Mouse (Mus musculus): Measurements from ENCODE around the gene Mrpl46.

The Mrpl46 gene

GRCm38 (mm10) chr7:78770936-78771335 lies 12.4 kb downstream of the Mrpl46 start:
- in situ Hi-C loops (cut with MboI; ENCODE audit: unreplicated experiment in 2 of 2): loop anchor here in 1 of 2 experiments (25.0 kb wide), 1 partner anchor 434 kb away; no protein-coding TSS in a partner anchor

- in situ Hi-C loops (cut with MboI; ENCODE audit: unreplicated experiment in 2 of 2): loop anchor here (5.0 to 25.0 kb wide), 5 partner anchors 97 to 432 kb away; no protein-coding TSS in a partner anchor
Measured at GRCm38 (mm10) chr7:78769075-78769652, 14.2 kb downstream of the Mrpl46 start.

GRCm38 (mm10) chr7:78767929-78768531 lies 15.3 kb downstream of the Mrpl46 start:
- in situ Hi-C loops (cut with MboI; ENCODE audit: unreplicated experiment in 2 of 2): loop anchor here (5.0 to 25.0 kb wide), 5 partner anchors 96 to 431 kb away; no protein-coding TSS in a partner anchor

GRCm38 (mm10) chr7:78766019-78766683 lies 17.2 kb downstream of the Mrpl46 start:
- in situ Hi-C loops (cut with MboI; ENCODE audit: unreplicated experiment in 2 of 2): loop anchor here (5.0 to 25.0 kb wide), 5 partner anchors 94 to 429 kb away; no protein-coding TSS in a partner anchor

GRCm38 (mm10) chr7:78765215-78765631 lies 18.1 kb downstream of the Mrpl46 start:
- in situ Hi-C loops (cut with MboI; ENCODE audit: unreplicated experiment in 2 of 2): loop anchor here (5.0 to 25.0 kb wide), 5 partner anchors 93 to 428 kb away; no protein-coding TSS in a partner anchor

- in situ Hi-C loops (cut with MboI; ENCODE audit: unreplicated experiment in 2 of 2): loop anchor here (10.0 to 25.0 kb wide), 2 partner anchors 169 to 426 kb away; no protein-coding TSS in a partner anchor
Measured at GRCm38 (mm10) chr7:78763801-78764200, 19.5 kb downstream of the Mrpl46 start.

- in situ Hi-C loops (cut with MboI; ENCODE audit: unreplicated experiment in 2 of 2): loop anchor here in 1 of 2 experiments (25.0 kb wide), 1 partner anchor 417 kb away; no protein-coding TSS in a partner anchor
Measured at GRCm38 (mm10) chr7:78754458-78755000, 28.8 kb downstream of the Mrpl46 start.

- in situ Hi-C loops (cut with MboI; ENCODE audit: unreplicated experiment in 2 of 2): loop anchor here in 1 of 2 experiments (25.0 kb wide), 1 partner anchor 417 kb away; no protein-coding TSS in a partner anchor
Measured at GRCm38 (mm10) chr7:78753752-78754457, 29.4 kb downstream of the Mrpl46 start.

GRCm38 (mm10) chr7:78752961-78753360 lies 30.4 kb downstream of the Mrpl46 start:
- in situ Hi-C loops (cut with MboI; ENCODE audit: unreplicated experiment in 2 of 2): loop anchor here in 1 of 2 experiments (25.0 kb wide), 1 partner anchor 416 kb away; no protein-coding TSS in a partner anchor

- in situ Hi-C loops (cut with MboI; ENCODE audit: unreplicated experiment in 2 of 2): no loop called here
Measured at GRCm38 (mm10) chr7:78743731-78744385, 39.5 kb downstream of the Mrpl46 start.

- in situ Hi-C loops (cut with MboI; ENCODE audit: unreplicated experiment in 2 of 2): no loop called here
Measured at GRCm38 (mm10) chr7:78739351-78740000, 43.9 kb downstream of the Mrpl46 start.

GRCm38 (mm10) chr7:78737614-78738210 lies 45.6 kb downstream of the Mrpl46 start, which contains the start of gene Ntrk3:
Ntrk3 (minus strand) TSS chr7:78738012.
- in situ Hi-C loops (cut with MboI; ENCODE audit: unreplicated experiment in 2 of 2): no loop called here

- in situ Hi-C loops (cut with MboI; ENCODE audit: unreplicated experiment in 2 of 2): no loop called here
Measured at GRCm38 (mm10) chr7:78737196-78737595, 46.1 kb downstream of the Mrpl46 start.

GRCm38 (mm10) chr7:78731391-78731790 lies 51.9 kb downstream of the Mrpl46 start:
- in situ Hi-C loops (cut with MboI; ENCODE audit: unreplicated experiment in 2 of 2): no loop called here
